Mouse (Mus musculus) common myeloid progenitor, adult 5-6 weeks (primary cell): ENCODE measurements around the gene Gm17402. TPM values are rescaled to one million over a fixed set of nuclear protein-coding genes. Genes with fewer than 3 reads are reported as not detected.

Experiments
- total RNA-seq: library from RNA; stranded (forward); fragments of 200-1000, 187-1606 nt; gene quantifications from 2 replicates; pipeline ENCODE4 v1.2.3, GENCODE M21; 2017

Gene Gm17402
- total RNA-seq, 1 experiment from 2014 or later, result not detected

Other genes starting within 250 kb of the Gm17402 start
- 1.9 and 2.5 TPM in 2 replicates for gene Mlf1, start 1.1 kb downstream of the Gm17402 start, total RNA-seq
- gene Gfm1, start 54.9 kb upstream of the Gm17402 start, total RNA-seq, result 47.5 and 53.8 TPM in 2 replicates
- 9.3 and 13.7 TPM in 2 replicates for gene Lxn, start 88.8 kb upstream of the Gm17402 start, total RNA-seq
- gene Rarres1, start 140.4 kb upstream of the Gm17402 start, total RNA-seq, result not detected in 2 replicates
- 91.6 and 126 TPM in 2 replicates for gene Mfsd1, start 207.6 kb upstream of the Gm17402 start, total RNA-seq